Mouse (Mus musculus) Patski (cell line): ENCODE measurements around the gene Prkag2. TPM values are rescaled to one million over a fixed set of nuclear protein-coding genes. Genes with fewer than 3 reads are reported as not detected.

Source experiments
- ATAC-seq: fragments of 100-300 bp; one replicate; pipeline ENCODE4 v1.8.0; 2021
- CTCF ChIA-PET: fragments of 350-600 bp; sonication (Branson Sonifier 250); formaldehyde crosslinking; loops from one replicate; lab custom pipeline; 2022; ENCODE audit warnings: inconsistent platforms; lab: Charles Lee
- POLR2A ChIA-PET: fragments of 350-600 bp; sonication (Branson Sonifier 250); formaldehyde crosslinking; loops from one replicate; lab custom pipeline; 2022; ENCODE audit warnings: antibody characterized with exemption, inconsistent platforms; lab: Charles Lee
- DNase-seq: peaks from one replicate; pipeline ENCODE4 v3.0.0-alpha.2; 2011; ENCODE audit warnings: low read depth, low spot score
- H3K27me3 ChIP-seq: fragments of 371-371 bp; one replicate; pipeline ENCODE4 v1.5.1; 2021
- CTCF ChIP-seq: fragments of 100-300 bp; IDR thresholded peaks from one replicate; pipeline ENCODE4 v1.5.1; 2021
- in situ Hi-C: fragments of 300-500 bp; cut with MboI; formaldehyde crosslinking; loops from 3 replicates; pipeline ENCODE4 v1.11.1; 2018; ENCODE audit warnings: low pct_unique_long_range_greater_than_20kb, mixed read lengths
- polyA plus RNA-seq: library from polyadenylated mRNA; unstranded; gene quantifications from one replicate; pipeline ENCODE4 v1.2.3, GENCODE M21; 2021

Prkag2 gene
- polyA plus RNA-seq, 1 experiment from 2014 or later = 37.7 TPM

DNA sequence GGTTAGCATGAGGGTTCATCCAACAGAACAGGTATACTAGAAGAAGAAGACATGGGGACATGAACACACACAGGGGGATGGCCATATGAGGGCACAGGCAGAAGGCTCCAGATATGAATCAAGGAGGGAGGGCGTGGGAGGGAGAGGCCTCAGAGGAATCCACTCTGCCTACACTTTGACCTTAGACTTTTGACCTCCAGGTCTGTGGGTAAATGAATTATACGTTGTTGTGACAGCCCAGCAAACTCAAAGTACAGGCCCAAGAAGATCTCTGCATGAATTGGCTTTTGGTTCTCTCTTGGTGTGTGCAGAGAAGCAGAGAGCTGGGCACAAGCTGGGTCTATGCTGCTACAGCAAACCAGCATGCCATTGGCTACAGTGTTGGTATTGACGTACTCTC is 65.1 kb downstream of the Prkag2 start:
- in situ Hi-C loops = no loop called here
- DNase-seq (no peak), ATAC-seq (no peak)
- no peaks in the 10 kb centered on the region for H3K27me3 ChIP-seq
- no peak for TF ChIP-seq CTCF
- POLR2A ChIA-PET = no interaction called here
- CTCF ChIA-PET = no interaction called here

DNA sequence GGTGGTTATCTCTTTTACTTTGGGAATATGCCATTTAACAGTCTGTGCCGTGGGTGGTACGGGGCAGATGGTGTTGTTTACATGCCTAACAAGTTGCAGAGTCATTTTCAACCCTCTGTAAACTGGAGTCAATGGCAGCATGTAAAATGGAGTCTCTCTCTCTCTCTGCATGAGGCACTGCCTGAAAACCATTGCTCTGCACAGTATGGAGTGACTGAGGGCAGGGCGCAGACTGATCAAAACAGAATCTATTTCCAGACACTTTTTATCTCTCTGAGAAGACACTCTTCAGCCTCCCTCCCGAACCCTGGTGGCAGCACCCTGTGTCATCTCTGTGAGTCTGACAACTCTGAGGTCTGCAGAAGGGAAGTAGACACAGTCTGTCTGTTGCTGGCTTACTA is 69.0 kb downstream of the Prkag2 start:
- POLR2A ChIA-PET = no interaction called here
- ATAC-seq (no peak), DNase-seq (no peak)
- no peak for TF ChIP-seq CTCF
- in situ Hi-C loops = no loop called here
- no peaks in the 10 kb centered on the region for H3K27me3 ChIP-seq
- CTCF ChIA-PET = no interaction called here

- no peak for DNase-seq
- in situ Hi-C loops = no loop called here
- no peak for TF ChIP-seq CTCF
- no peak for ATAC-seq
- POLR2A ChIA-PET = no interaction called here
- no peaks in the 10 kb centered on the region for H3K27me3 ChIP-seq
- CTCF ChIA-PET = interaction anchor here (1.4 kb wide), 1 partner anchor 21 kb away, joined by 7 read pairs; no protein-coding TSS in a partner anchor
Measured at GRCm38 (mm10) chr5:25031037-25031436, 69.4 kb downstream of the Prkag2 start.

- ChIA-PET CTCF (interaction anchor here (0.6 to 1.4 kb wide), 2 partner anchors 11 to 20 kb away, joined by 3 to 7 read pairs; no protein-coding TSS in a partner anchor), POLR2A (interaction anchor here (0.7 kb wide), 1 partner anchor 88 kb away, joined by 3 read pairs; no protein-coding TSS in a partner anchor)
- H3K27me3 ChIP-seq = no peaks in the 10 kb centered on the region
- ATAC-seq (peak; percentile 92), DNase-seq (no peak)
- in situ Hi-C loops = no loop called here
- TF ChIP-seq CTCF = no peak
Measured at GRCm38 (mm10) chr5:25030276-25030681, 70.2 kb downstream of the Prkag2 start.

DNA sequence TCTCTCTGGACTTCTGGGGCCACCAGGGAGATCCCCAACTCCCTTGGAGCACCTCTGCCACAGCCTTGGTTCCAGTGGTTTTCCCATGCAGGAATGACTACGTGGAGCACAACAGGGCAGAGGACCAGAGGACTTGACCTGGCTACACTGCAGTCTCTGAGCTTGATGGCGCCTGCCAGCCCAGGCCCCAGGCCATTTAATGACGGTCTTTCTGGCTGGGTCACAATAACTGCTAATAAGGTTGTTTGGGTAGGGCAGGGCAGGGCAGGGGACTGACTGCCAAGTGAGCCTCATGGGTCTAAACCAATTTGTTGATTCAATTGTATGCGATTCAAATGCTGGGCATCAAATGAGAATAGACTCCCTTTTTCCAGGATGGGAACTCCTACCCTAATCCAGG is 72.8 kb downstream of the Prkag2 start:
- H3K27me3 ChIP-seq = no peaks in the 10 kb centered on the region
- CTCF ChIA-PET = no interaction called here
- ATAC-seq (no peak), DNase-seq (no peak)
- POLR2A ChIA-PET = no interaction called here
- no peak for TF ChIP-seq CTCF
- in situ Hi-C loops = no loop called here

GRCm38 (mm10) chr5:25025309-25026019 is 75.0 kb downstream of the Prkag2 start:
- no peak for ATAC-seq
- no peak for DNase-seq

DNA sequence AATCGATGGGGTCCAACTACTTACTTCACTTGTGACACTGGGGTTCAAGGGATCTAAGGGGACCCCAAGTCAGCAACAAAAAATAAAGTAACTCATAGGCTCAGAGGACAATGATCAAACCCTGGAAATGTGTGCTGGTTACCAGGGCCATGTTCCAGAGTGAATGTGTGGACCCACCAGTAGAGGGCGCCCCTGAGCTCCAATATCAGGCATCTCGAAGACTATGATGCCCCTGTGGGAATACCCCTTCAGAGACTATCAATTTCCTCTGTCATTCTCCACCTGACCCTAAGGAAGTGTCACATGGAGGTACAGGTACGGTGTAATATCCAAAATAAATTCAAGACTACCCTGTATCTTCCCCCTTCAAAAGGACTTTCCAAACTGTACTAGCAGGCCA is 77.5 kb downstream of the Prkag2 start:
- POLR2A ChIA-PET = no interaction called here
- no peak for ATAC-seq

More at GRCm38 (mm10) chr5:25025309-25026019, 75.0 kb downstream of the Prkag2 start:
- POLR2A ChIA-PET = interaction anchor here (0.8 kb wide), 1 partner anchor 89 kb away, joined by 3 read pairs; no protein-coding TSS in a partner anchor
- in situ Hi-C loops = no loop called here
- no peaks in the 10 kb centered on the region for H3K27me3 ChIP-seq
- TF ChIP-seq CTCF = no peak
- CTCF ChIA-PET = interaction anchor here (1.2 kb wide), 1 partner anchor 12 kb away, joined by 5 read pairs; no protein-coding TSS in a partner anchor

DNA sequence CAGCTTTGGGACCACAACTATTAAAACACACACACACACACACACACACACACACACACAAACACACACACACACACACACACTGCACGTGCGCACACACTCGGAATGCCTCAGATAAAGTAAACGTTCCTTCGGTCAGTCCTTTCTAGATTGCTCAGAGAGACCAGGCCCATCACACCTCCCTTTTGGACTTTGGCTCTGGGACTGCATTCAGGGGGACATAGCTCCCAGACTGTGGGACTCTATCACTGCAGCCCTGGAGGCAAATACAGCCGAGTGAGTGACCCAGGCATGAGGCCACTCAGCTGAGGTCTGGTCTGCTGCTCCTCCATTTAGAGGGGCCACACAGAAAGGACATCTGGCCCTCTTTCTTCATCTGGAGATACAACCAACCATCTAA is 81.2 kb downstream of the Prkag2 start:
- ATAC-seq (no peak), DNase-seq (no peak)
- in situ Hi-C loops = no loop called here
- ChIA-PET POLR2A (no interaction called here), CTCF (interaction anchor here (4.9 kb wide), 1 partner anchor 8 kb away, joined by 50 read pairs; no protein-coding TSS in a partner anchor)
- H3K27me3 ChIP-seq = no peaks in the 10 kb centered on the region
- TF ChIP-seq CTCF = no peak

More for the DNA sequence above, 77.5 kb downstream of the Prkag2 start:
- DNase-seq = no peak
- peak; percentile 90 for TF ChIP-seq CTCF
- in situ Hi-C loops = loop anchor here (5.0 kb wide), 2 partner anchors 69 to 144 kb away; no protein-coding TSS in a partner anchor
- H3K27me3 ChIP-seq = no peaks in the 10 kb centered on the region
- CTCF ChIA-PET = interaction anchor here (1.0 to 4.9 kb wide), 15 partner anchors 12 to 350 kb away, joined by 3 to 50 read pairs (median 3); no protein-coding TSS in a partner anchor

GRCm38 (mm10) chr5:25012134-25012533 is 88.3 kb downstream of the Prkag2 start:
- H3K27me3 ChIP-seq = no peaks in the 10 kb centered on the region
- in situ Hi-C loops = no loop called here
- ATAC-seq = no peak
- TF ChIP-seq CTCF = no peak
- ChIA-PET CTCF (interaction anchor here (1.3 to 3.6 kb wide), 7 partner anchors 9 to 154 kb away, joined by 3 to 50 read pairs (median 12); no protein-coding TSS in a partner anchor), POLR2A (no interaction called here)
- no peak for DNase-seq

- ChIA-PET POLR2A (no interaction called here), CTCF (interaction anchor here (0.8 to 3.6 kb wide), 55 partner anchors 9 to 383 kb away, joined by 3 to 50 read pairs (median 4); partner anchors contain the start of genes Galntl5 and Rheb)
- ATAC-seq = no peak
- no peak for TF ChIP-seq CTCF
- no peaks in the 10 kb centered on the region for H3K27me3 ChIP-seq
- in situ Hi-C loops = no loop called here
- DNase-seq = no peak
Measured at GRCm38 (mm10) chr5:25011019-25011485, 89.4 kb downstream of the Prkag2 start.
